Mouse (Mus musculus) fat pad, adult 2 months (tissue): ENCODE measurements around the gene Zfp953.
A peak's percentile ranks its signal among the peaks of the same experiment; 100 is the strongest.
"Not testable (repeated sequence)": the region's sequence is repeated elsewhere in the genome, so short reads cannot be mapped to it uniquely, and the experiment has no call there.

Experiments used
- DNase-seq: peaks from one replicate; pipeline ENCODE4 v3.0.0-alpha.2; 2011; ENCODE audit warnings: low read depth, low spot score; ENCODE audit errors: extremely low read depth

The Zfp953 gene

DNA sequence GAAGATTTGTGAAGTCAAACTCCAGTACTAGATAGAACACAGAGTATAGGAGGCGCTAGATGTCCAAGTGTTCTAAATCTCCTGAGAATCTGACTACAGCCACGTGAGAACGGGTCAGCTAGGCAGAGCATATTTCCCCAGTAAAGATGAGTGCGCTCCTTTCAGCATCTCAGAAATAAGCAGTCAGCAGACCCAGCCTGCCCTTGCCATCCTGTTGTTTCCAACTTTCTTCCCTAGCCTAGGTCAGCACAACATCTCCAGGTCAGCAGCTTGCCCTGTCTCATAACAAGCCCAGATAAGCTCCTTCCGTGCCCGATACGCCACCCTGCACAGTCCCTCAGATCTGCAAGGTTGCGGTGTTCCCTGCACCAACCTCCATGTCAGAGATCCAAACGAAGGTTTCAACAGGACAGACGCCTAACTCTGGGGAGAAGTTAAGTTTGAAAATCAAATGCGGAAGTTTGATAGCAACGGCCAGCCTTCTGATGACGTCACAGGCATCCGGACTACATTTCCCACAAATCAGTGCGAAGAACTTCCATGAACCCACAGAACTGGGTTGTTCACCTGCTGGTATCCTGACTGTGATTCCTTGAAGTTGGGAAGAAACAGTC lies at the start of gene Zfp953, which contains the start of gene Gm28044:
Zfp953 (minus strand) TSS at position 475 of the 614 bp plus-strand sequence.
Gm28044 (minus strand) TSS at position 406 of the 614 bp plus-strand sequence.
- peak; percentile 54 for DNase-seq

GRCm38 (mm10) chr13:67399183-67399903 lies 38.9 kb upstream of the Zfp953 start, which contains the start of gene Zfp429:
TSS of gene Zfp429 (minus strand) at chr13:67399819.
- DNase-seq = not testable (repeated sequence)

DNA sequence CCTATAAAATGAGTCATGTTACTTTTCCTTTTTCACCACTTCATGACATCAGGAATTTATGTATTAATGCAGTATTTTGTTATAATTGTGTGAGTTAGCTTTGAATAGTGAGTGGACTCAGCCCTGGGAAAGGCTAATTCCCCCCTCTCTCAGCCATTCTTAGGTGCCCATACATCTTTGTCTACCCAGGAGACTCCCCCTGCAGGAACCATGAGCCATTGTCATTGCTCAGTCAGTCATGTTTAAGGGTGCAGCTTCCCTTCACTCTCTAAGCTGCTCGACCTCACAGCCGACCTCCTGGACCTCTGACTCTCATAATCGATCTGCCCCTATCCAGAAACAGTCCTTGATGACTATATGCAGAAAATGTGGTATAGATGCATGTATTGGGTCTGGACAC lies 15.8 kb upstream of the Zfp953 start:
- not testable (repeated sequence) for DNase-seq

DNA sequence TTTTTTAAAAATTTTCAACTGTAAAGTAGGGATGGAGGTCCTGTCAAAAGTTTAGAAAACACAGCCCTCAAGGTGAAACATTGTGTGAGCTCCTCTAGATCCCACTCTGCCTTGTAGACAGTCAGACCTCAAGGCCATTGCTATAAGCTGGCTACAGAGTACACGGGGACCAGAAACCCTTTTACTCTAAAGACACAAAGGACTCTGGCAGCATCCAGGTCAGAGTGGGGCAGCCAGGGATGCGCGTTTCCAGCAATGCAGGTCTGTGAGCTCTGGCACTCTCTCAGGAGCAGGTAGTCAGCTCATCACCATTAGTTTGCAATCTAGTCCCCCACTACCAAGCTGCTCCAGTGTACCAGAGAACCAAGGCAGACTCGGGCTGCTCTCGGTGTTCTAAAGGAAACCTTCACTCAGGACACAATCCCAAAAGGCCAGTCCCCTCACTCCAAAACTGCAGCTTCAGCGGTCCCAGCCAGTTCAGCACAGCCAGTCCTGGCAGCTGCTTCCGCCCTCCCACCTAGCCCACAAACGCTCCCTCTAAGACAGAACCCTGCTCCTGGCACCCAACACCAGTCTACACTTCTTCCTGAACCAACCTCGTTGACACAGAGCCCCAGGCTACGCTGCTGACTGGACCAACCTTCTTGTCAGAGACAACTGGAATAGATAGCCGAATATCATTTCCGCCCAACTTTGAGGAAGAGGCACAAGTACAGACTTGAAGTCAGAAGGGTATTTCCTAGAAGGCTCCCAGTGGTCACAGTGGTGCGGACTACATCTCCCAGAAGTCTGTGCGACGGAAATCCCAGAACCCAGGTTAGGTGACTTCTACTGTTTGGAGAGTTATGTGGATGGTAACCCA lies 14.9 kb upstream of the Zfp953 start, which contains the start of the genes Gm28041 and Zfp456:
Gm28041 (minus strand) TSS at position 684 of the 862 bp plus-strand sequence.
Zfp456 (minus strand) TSS at position 761 of the 862 bp plus-strand sequence.
- DNase-seq = not testable (repeated sequence)

- DNase-seq = no peak
Measured at GRCm38 (mm10) chr13:67351854-67352253, 8.6 kb downstream of the Zfp953 start.

GRCm38 (mm10) chr13:67343422-67343821 lies 17.0 kb downstream of the Zfp953 start:
- DNase-seq = no peak

DNA sequence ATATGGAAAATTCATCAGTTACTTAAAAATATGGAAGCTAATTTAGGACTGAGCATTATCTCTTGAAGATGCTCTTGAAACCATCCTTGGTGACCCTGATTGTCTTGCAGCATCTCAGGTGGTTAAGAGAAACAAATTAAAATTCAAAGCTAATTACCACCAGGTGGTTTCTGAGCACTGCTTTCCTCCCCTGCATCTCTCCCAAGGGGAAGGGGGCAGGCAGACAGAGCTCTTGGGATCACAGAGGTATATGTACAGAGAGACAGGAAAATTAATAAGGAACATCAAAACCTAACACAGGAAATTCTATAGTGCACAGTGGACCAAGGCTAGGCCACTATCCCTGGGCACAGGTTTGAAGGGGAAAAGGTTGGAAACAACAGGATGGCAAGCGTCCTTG lies 27.5 kb downstream of the Zfp953 start:
- no peak for DNase-seq

- peak; percentile 45 for DNase-seq
Measured at GRCm38 (mm10) chr13:67332019-67332724, 28.2 kb downstream of the Zfp953 start, which contains the start of gene Zfp595. TSS of gene Zfp595 (minus strand) at chr13:67332570.

- DNase-seq = no peak
Measured at GRCm38 (mm10) chr13:67306718-67307117, 53.7 kb downstream of the Zfp953 start.

GRCm38 (mm10) chr13:67305822-67306672 lies 54.4 kb downstream of the Zfp953 start, which contains the start of gene Zfp457:
TSS of gene Zfp457 (minus strand) at chr13:67306485.
- peak; percentile 36 for DNase-seq
